Mouse (Mus musculus) midbrain, embryonic 16.5 days (tissue): ENCODE results near the gene Aoah. TPM values are rescaled to one million over a fixed set of nuclear protein-coding genes. Genes with fewer than 3 reads are reported as not detected.

ENCODE experiments used
- ATAC-seq: fragments of 200-750 bp; cut with Nextera tagmentation; 2 replicates; pipeline ENCODE4 v1.8.0; 2017; ENCODE audit warnings: moderate TSS enrichment
- H3K27ac ChIP-seq: fragments of 300-500 bp; sonication (generic); 2 replicates; pipeline ENCODE4 v1.5.1; 2014; ENCODE audit warnings: mild to moderate bottlenecking, low read length, mixed read lengths
- H3K27me3 ChIP-seq: fragments of 300-500 bp; sonication (generic); 2 replicates; pipeline ENCODE4 v1.6.1; 2014; ENCODE audit warnings: low read depth, low read length, mixed read lengths; ENCODE audit not compliant: control insufficient read depth, insufficient read depth
- H3K36me3 ChIP-seq: fragments of 300-500 bp; sonication (generic); 2 replicates; pipeline ENCODE4 v1.6.1; 2014; ENCODE audit warnings: mild to moderate bottlenecking, low read length, moderate library complexity, mixed read lengths; ENCODE audit not compliant: control insufficient read depth, insufficient read depth
- H3K4me1 ChIP-seq: fragments of 300-500 bp; sonication (generic); 2 replicates; pipeline ENCODE4 v1.6.1; 2014; ENCODE audit warnings: mild to moderate bottlenecking, low read length, mixed read lengths; ENCODE audit not compliant: control insufficient read depth, insufficient read depth
- H3K4me2 ChIP-seq: fragments of 300-500 bp; sonication (generic); 2 replicates; pipeline ENCODE4 v1.6.1; 2014; ENCODE audit warnings: mild to moderate bottlenecking, low read length, mixed read lengths
- H3K4me3 ChIP-seq: fragments of 300-500 bp; sonication (generic); 2 replicates; pipeline ENCODE4 v1.5.1; 2014; ENCODE audit warnings: low read depth, mild to moderate bottlenecking, low read length, moderate library complexity, mixed read lengths
- H3K9ac ChIP-seq: fragments of 300-500 bp; sonication (generic); 2 replicates; pipeline ENCODE4 v1.6.1; 2014; ENCODE audit warnings: low read depth, low read length, mixed read lengths
- H3K9me3 ChIP-seq: fragments of 300-500 bp; sonication (generic); replicated peaks from 2 replicates; pipeline ENCODE4 v1.6.1; 2014; ENCODE audit warnings: mild to moderate bottlenecking, low read length, mixed read lengths; ENCODE audit not compliant: control insufficient read depth, poor library complexity, severe bottlenecking
- WGBS: fragments of 180-500 bp; shearing (Covaris S2); extraction: QIAGEN DNeasy Blood & Tissue Kit; methylation state at CpG from one replicate; pipeline ENCODE4 v1.1.7; 2014; 5-methylcytosine and 5-hydroxymethylcytosine counted together
- polyA plus RNA-seq: library from polyadenylated mRNA; unstranded; fragments of >200 nt; fragmentation: Nextera tagmentation; extraction: Ambion mirVana; gene quantifications from 2 replicates; pipeline ENCODE4 v1.2.1, GENCODE M21; 2015

Gene Aoah
- polyA plus RNA-seq, 1 experiment from 2014 or later: 0.60 TPM

DNA sequence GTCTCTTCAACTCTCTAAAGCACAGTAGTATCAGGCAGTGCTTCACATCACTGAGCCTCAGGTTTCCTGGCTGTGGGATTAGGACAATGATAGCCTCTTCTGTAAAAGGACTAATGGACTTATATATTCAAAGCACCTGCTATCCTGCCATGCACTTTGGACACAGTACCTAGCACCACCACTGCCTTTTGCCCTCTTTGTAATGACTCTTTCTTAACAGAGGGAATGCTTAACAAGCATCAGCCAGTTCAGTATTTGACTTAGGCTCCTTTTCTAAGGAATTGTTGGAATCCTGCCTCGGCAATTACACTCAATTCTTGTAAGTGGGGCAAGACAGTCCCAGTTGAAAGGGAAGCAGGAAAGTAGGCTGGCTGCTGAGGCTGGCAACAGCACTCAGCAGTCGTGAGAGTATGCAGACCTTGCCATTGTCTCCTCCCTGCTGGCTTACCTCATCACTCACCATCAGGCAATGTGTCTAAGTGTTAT, 107.1 kb downstream of the Aoah start:
- 13% methylated on average over 2 of the region's 2 CpGs for WGBS
- no peaks in the 10 kb centered on the region for H3K9me3 ChIP-seq
- H3K36me3 ChIP-seq: no peaks in the 10 kb centered on the region
- H3K4me2 ChIP-seq: no peak overlapping the region
- 0 out of 2 replicates have a peak overlapping the region, but pooled peaks have one; percentile 9 for H3K27ac ChIP-seq
- ATAC-seq: peak; percentile 75
- H3K4me3 ChIP-seq: no peak overlapping the region
- peaks cover 11% of the 10 kb centered on the region for H3K4me1 ChIP-seq
- no peaks in the 10 kb centered on the region for H3K27me3 ChIP-seq
- no peak overlapping the region for H3K9ac ChIP-seq

GRCm38 (mm10) chr13:20901634-20902135, 107.8 kb downstream of the Aoah start:
- Histone ChIP-seq H3K4me2 (no peak overlapping the region), H3K9ac (no peak overlapping the region), H3K27me3 (no peaks in the 10 kb centered on the region), H3K36me3 (no peaks in the 10 kb centered on the region), H3K4me3 (no peak overlapping the region), H3K4me1 (peaks cover 11% of the 10 kb centered on the region), H3K27ac (no peak overlapping the region), H3K9me3 (no peaks in the 10 kb centered on the region)
- WGBS: 62% methylated on average over 3 of the region's 3 CpGs
- 0 out of 2 replicates have a peak, but pooled peaks have one; percentile 7 for ATAC-seq

DNA sequence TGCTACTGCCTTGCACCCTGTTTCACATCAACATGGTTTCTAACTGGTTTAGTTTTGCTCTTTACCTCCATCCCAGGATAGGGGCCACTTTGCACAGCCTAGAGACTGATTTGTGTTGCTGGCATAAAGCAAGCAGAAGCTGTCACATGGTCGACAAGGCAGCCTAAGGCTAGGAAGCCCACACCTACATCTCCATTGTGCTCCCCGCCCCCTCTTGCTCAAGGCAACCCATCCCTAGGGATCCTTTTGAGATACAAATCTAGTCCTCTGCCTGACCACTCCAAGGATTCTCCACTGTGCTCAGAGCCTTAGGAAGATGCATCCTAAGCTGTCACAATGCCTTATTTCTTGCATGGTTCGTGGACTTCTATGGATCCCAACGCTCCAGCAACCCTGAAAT, 110.2 kb downstream of the Aoah start:
- H3K27ac ChIP-seq: no peak overlapping the region
- 74% methylated on average over 4 of the region's 4 CpGs for WGBS
- no peaks in the 10 kb centered on the region for H3K9me3 ChIP-seq
- no peaks in the 10 kb centered on the region for H3K36me3 ChIP-seq
- no peak overlapping the region for H3K4me2 ChIP-seq
- H3K4me3 ChIP-seq: no peak overlapping the region
- no peak overlapping the region for H3K9ac ChIP-seq
- peaks cover 11% of the 10 kb centered on the region for H3K4me1 ChIP-seq
- no peaks in the 10 kb centered on the region for H3K27me3 ChIP-seq
- ATAC-seq: no peak

- ATAC-seq: no peak
- peaks cover 11% of the 10 kb centered on the region for H3K4me1 ChIP-seq
- no peak overlapping the region for H3K4me3 ChIP-seq
- no peaks in the 10 kb centered on the region for H3K36me3 ChIP-seq
- H3K4me2 ChIP-seq: no peak overlapping the region
- no peak overlapping the region for H3K9ac ChIP-seq
- 71% methylated on average over 2 of the region's 2 CpGs for WGBS
- no peak overlapping the region for H3K27ac ChIP-seq
- H3K9me3 ChIP-seq: no peaks in the 10 kb centered on the region
- H3K27me3 ChIP-seq: no peaks in the 10 kb centered on the region
Measured at GRCm38 (mm10) chr13:20905195-20905594, 111.3 kb downstream of the Aoah start.

DNA sequence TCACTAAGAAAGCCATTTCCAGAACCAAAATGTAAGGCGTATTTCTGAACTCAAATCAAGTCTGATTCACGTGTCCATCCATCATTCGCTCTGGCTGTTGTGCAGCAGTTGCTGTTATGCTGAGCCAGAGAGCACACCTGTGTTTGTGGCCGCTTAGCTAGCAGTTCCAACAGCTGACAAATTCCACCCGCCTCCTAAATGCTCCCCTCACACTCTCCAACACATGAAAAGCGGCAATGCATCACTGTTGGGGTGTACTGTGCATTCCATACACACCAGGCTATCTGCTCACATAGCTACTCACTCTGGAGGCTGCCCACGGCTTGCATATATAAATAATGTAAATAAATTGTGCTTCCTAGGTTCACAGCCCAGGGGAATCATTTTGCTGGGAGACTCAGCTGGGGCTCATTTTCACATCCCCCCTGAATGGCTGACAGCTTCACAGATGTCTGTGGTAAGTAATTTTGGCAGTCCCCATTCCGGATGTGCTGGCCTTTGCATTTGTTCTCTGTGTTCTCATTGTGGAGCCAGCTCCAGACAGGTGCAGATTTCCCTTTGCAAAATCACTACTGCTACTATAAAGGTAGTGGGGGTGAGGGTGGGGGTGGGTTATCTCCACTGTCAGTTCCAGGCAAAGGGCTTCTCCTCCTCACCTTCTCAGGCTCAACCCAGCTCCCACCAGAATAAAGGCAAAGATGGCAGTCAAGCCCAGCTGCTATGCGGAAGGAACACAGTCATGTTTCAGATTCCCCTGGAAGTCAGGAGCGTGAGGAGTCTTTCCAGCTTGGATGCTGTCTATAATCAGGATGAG, 123.0 kb downstream of the Aoah start:
- H3K4me2 ChIP-seq: no peak overlapping the region
- no peaks in the 10 kb centered on the region for H3K36me3 ChIP-seq
- H3K27ac ChIP-seq: no peak overlapping the region
- WGBS: 61% methylated on average over 10 of the region's 10 CpGs
- peaks cover 2% of the 10 kb centered on the region; the same call in 1 of the 2 replicates for H3K4me1 ChIP-seq
- no peak overlapping the region for H3K9ac ChIP-seq
- H3K27me3 ChIP-seq: no peaks in the 10 kb centered on the region
- H3K4me3 ChIP-seq: no peak overlapping the region
- ATAC-seq: peak; percentile 80
- H3K9me3 ChIP-seq: no peaks in the 10 kb centered on the region; the same call in 1 of the 2 replicates

DNA sequence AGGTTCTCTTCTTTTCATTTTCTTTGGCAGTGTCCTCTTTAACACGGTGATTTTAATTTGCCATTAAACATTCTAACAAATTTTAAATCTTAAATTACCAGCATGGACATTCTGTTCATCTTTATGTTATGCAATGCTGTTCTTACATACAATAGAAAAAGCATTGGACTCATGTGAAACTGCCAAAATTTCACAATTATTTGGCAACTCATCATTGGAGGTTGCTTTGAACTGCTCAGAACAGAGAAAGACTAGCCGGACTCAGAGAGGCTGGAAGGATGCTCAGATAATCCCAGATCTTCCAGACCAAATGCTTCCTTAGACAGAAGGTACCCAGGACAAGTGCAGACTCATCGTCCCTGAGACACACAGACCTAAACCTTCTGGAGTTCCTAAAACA, 126.5 kb downstream of the Aoah start:
- Histone ChIP-seq H3K4me2 (no peak overlapping the region), H3K4me1 (peaks cover 2% of the 10 kb centered on the region; the same call in 1 of the 2 replicates)

DNA sequence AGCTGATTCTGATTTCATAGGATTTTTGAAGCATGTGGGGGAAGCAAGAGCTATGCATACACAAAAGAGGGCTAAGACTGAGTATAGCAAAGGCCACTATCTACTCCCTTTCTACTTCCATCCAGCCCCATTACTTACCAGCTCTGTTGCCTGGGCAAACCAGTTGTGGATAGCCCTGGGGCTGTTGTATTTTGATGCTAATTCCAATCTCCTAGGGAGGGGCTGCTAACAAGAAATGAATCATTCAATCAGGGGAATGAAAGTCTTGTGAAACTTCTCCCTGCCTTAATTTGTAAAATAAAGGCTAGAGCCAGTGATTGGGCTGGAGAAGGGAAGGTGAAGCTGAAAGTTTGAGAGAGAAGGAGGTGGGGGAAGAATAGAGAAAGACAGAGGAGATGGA, 142.1 kb downstream of the Aoah start:
- Histone ChIP-seq H3K36me3 (no peaks in the 10 kb centered on the region), H3K4me2 (no peak overlapping the region), H3K4me1 (no peaks in the 10 kb centered on the region), H3K27me3 (no peaks in the 10 kb centered on the region), H3K9me3 (no peaks in the 10 kb centered on the region), H3K4me3 (no peak overlapping the region), H3K27ac (no peak overlapping the region), H3K9ac (no peak overlapping the region)
- no peak for ATAC-seq

More for the DNA sequence above, 126.5 kb downstream of the Aoah start:
- Histone ChIP-seq H3K9me3 (no peaks in the 10 kb centered on the region; the same call in 1 of the 2 replicates), H3K27ac (no peak overlapping the region), H3K4me3 (no peak overlapping the region), H3K36me3 (no peaks in the 10 kb centered on the region), H3K9ac (no peak overlapping the region), H3K27me3 (no peaks in the 10 kb centered on the region)
- 94% methylated on average over 3 of the region's 3 CpGs for WGBS
- no peak for ATAC-seq

- ATAC-seq: no peak
- H3K27ac ChIP-seq: no peak overlapping the region
- H3K4me2 ChIP-seq: no peak overlapping the region
- no peaks in the 10 kb centered on the region for H3K9me3 ChIP-seq
- no peaks in the 10 kb centered on the region for H3K27me3 ChIP-seq
- H3K36me3 ChIP-seq: no peaks in the 10 kb centered on the region
- H3K4me1 ChIP-seq: no peaks in the 10 kb centered on the region
- H3K9ac ChIP-seq: no peak overlapping the region
- no peak overlapping the region for H3K4me3 ChIP-seq
- 31% methylated on average over 5 of the region's 5 CpGs for WGBS
Measured at GRCm38 (mm10) chr13:20937452-20937851, 143.5 kb downstream of the Aoah start.

DNA sequence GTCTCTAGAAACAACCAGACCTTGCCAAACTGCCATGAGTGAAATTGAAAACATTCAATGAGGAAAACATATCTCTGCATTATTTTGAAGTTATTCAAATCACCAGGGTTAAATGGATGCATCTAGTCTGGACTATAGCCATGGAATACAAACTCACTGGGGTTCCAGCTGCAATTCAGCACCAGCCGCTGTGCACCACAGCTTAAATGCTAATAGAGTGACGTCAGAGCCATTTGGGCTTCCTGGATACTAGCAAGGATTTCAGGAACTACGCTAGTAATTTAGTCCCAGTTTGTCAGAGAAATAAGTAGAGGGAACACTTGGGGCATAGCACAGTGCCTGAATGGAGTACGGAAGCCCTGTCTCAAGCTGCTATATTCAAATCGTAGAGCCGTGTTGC, 145.2 kb downstream of the Aoah start:
- Histone ChIP-seq H3K4me3 (no peak overlapping the region), H3K4me1 (no peaks in the 10 kb centered on the region), H3K9me3 (no peaks in the 10 kb centered on the region), H3K27me3 (no peaks in the 10 kb centered on the region), H3K4me2 (no peak overlapping the region), H3K27ac (no peak overlapping the region), H3K36me3 (no peaks in the 10 kb centered on the region), H3K9ac (no peak overlapping the region)
- no peak for ATAC-seq
- 69% methylated on average over 6 of the region's 6 CpGs for WGBS
